Mouse (Mus musculus): Measurements from ENCODE around the gene Stim2. TPM values are rescaled to one million over a fixed set of nuclear protein-coding genes. Genes with fewer than 3 reads are reported as not detected.

Gene Stim2
- polyA plus RNA-seq, 1 experiment from 2014 or later = 5.4 TPM

DNA sequence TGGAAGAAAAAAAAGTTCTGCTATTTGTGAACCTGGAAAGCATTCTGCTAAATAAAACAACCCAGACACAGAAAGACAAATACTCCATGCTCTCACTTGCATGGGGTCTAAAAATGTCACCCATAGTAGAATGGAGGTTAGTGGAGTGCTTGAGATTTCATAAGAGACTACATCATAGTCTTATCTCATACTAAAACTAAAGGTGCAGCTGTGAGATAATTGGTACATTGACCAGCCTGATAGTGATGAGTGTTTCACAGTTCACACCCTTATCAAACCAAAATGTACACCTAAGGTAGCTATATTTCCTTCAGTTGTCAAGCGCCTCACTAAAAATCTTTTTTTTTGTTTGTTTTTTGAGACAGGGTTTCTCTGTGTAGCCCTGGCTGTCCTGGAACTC, 8.5 kb downstream of the Stim2 start:
- Histone ChIP-seq H3K9ac (replicated peaks) (no peak overlapping the region), H3K4me2 (ENCODE audit: low read depth, low read length) (no peak overlapping the region), H3K4me3 (ENCODE audit: low read depth, low read length) (no peak overlapping the region), H3K9me3 (ENCODE audit: low read length) (no peaks in the 10 kb centered on the region), H3K27me3 (ENCODE audit: insufficient read depth, low read length) (no peaks in the 10 kb centered on the region), H3K4me1 (ENCODE audit: insufficient read depth) (peaks cover 8% of the 10 kb centered on the region; the same call in 1 of the 2 replicates), H3K27ac (ENCODE audit: low read depth) (no peak overlapping the region), H3K36me3 (replicated peaks; ENCODE audit: insufficient read depth, low read length) (no peaks in the 10 kb centered on the region)
- DNase-seq = no peak
- WGBS (ENCODE audit: insufficient replicate concordance) = 70% methylated on average over 1 of the region's 1 CpGs
- ATAC-seq = no peak
- no peak; the same call in 1 of the 2 replicates for TF ChIP-seq EP300 (IDR thresholded peaks at IDR 0.05; ENCODE audit: low read depth)
- no peak for TF ChIP-seq CTCF (IDR thresholded peaks at IDR 0.05; ENCODE audit: low read depth)

- DNase-seq (no peak), ATAC-seq (no peak)
- 72% methylated on average over 6 of the region's 6 CpGs for WGBS (ENCODE audit: insufficient replicate concordance)
- Histone ChIP-seq H3K9me3 (ENCODE audit: low read length) (no peaks in the 10 kb centered on the region), H3K36me3 (replicated peaks; ENCODE audit: insufficient read depth, low read length) (no peaks in the 10 kb centered on the region), H3K4me1 (ENCODE audit: insufficient read depth) (peaks cover 8% of the 10 kb centered on the region; the same call in 1 of the 2 replicates), H3K9ac (replicated peaks) (no peak overlapping the region), H3K27ac (ENCODE audit: low read depth) (no peak overlapping the region), H3K4me3 (ENCODE audit: low read depth, low read length) (no peak overlapping the region), H3K4me2 (ENCODE audit: low read depth, low read length) (no peak overlapping the region), H3K27me3 (ENCODE audit: insufficient read depth, low read length) (no peaks in the 10 kb centered on the region)
- TF ChIP-seq EP300 (IDR thresholded peaks at IDR 0.05; ENCODE audit: low read depth) (no peak), CTCF (IDR thresholded peaks at IDR 0.05; ENCODE audit: low read depth) (no peak)
These were observed 9.3 kb downstream of the Stim2 start for GRCm38 (mm10) chr5:54007617-54008016.

DNA sequence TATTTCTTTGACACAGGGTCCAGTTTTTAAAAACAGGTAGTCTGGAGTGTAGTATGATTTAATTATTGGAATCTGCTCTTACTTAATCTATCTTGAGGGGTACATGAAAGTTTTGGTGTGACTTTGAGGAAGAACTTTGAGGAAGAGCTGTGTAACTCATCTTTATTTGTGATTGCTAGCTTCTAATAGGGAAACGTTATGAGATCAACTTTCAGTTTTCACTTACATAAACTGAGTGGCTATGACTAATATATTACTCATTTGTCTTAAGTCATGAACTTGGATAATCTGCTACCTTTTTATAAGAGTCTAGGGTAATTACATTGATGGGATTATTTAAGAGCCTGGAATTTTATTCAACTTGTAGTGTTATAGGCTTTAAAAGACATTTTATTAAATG, 15.0 kb downstream of the Stim2 start:
- TF ChIP-seq EP300 (IDR thresholded peaks at IDR 0.05; ENCODE audit: low read depth) (no peak), CTCF (IDR thresholded peaks at IDR 0.05; ENCODE audit: low read depth) (no peak)
- DNase-seq (no peak), ATAC-seq (no peak)
- H3K36me3 ChIP-seq (replicated peaks; ENCODE audit: insufficient read depth, low read length) = no peaks in the 10 kb centered on the region
- H3K27ac ChIP-seq (ENCODE audit: low read depth) = no peak overlapping the region
- H3K9ac ChIP-seq (replicated peaks) = no peak overlapping the region
- WGBS (ENCODE audit: insufficient replicate concordance) = 19% methylated on average over 1 of the region's 1 CpGs
- H3K4me1 ChIP-seq (ENCODE audit: insufficient read depth) = no peaks in the 10 kb centered on the region
- no peaks in the 10 kb centered on the region for H3K9me3 ChIP-seq (ENCODE audit: low read length)
- no peak overlapping the region for H3K4me3 ChIP-seq (ENCODE audit: low read depth, low read length)
- H3K4me2 ChIP-seq (ENCODE audit: low read depth, low read length) = no peak overlapping the region
- H3K27me3 ChIP-seq (ENCODE audit: insufficient read depth, low read length) = no peaks in the 10 kb centered on the region

GRCm38 (mm10) chr5:54017143-54017542, 18.8 kb downstream of the Stim2 start:
- H3K27me3 ChIP-seq (ENCODE audit: insufficient read depth, low read length) = no peaks in the 10 kb centered on the region
- no peaks in the 10 kb centered on the region for H3K9me3 ChIP-seq (ENCODE audit: low read length)
- no peaks in the 10 kb centered on the region for H3K4me1 ChIP-seq (ENCODE audit: insufficient read depth)
- no peak overlapping the region for H3K9ac ChIP-seq (replicated peaks)
- 66% methylated on average over 7 of the region's 7 CpGs for WGBS (ENCODE audit: insufficient replicate concordance)
- no peak overlapping the region for H3K4me2 ChIP-seq (ENCODE audit: low read depth, low read length)
- TF ChIP-seq EP300 (IDR thresholded peaks at IDR 0.05; ENCODE audit: low read depth) (no peak), CTCF (IDR thresholded peaks at IDR 0.05; ENCODE audit: low read depth) (no peak)
- H3K36me3 ChIP-seq (replicated peaks; ENCODE audit: insufficient read depth, low read length) = no peaks in the 10 kb centered on the region
- H3K27ac ChIP-seq (ENCODE audit: low read depth) = no peak overlapping the region
- DNase-seq (no peak), ATAC-seq (no peak)
- H3K4me3 ChIP-seq (ENCODE audit: low read depth, low read length) = no peak overlapping the region

GRCm38 (mm10) chr5:54018856-54019255, 20.6 kb downstream of the Stim2 start:
- Histone ChIP-seq H3K36me3 (replicated peaks; ENCODE audit: insufficient read depth, low read length) (no peaks in the 10 kb centered on the region), H3K27me3 (ENCODE audit: insufficient read depth, low read length) (no peaks in the 10 kb centered on the region), H3K4me2 (ENCODE audit: low read depth, low read length) (no peak overlapping the region), H3K9ac (replicated peaks) (no peak overlapping the region), H3K4me1 (ENCODE audit: insufficient read depth) (no peaks in the 10 kb centered on the region), H3K4me3 (ENCODE audit: low read depth, low read length) (no peak overlapping the region), H3K9me3 (ENCODE audit: low read length) (no peaks in the 10 kb centered on the region), H3K27ac (ENCODE audit: low read depth) (no peak overlapping the region)
- no peak for ATAC-seq
- DNase-seq = no peak
- TF ChIP-seq EP300 (IDR thresholded peaks at IDR 0.05; ENCODE audit: low read depth) = no peak
- TF ChIP-seq CTCF (IDR thresholded peaks at IDR 0.05; ENCODE audit: low read depth) = no peak
- WGBS (ENCODE audit: insufficient replicate concordance) = 86% methylated on average over 2 of the region's 2 CpGs

GRCm38 (mm10) chr5:54019546-54019945, 21.2 kb downstream of the Stim2 start:
- Histone ChIP-seq H3K4me1 (ENCODE audit: insufficient read depth) (0 out of 2 replicates have a peak, but pooled peaks cover under 1% of the 10 kb centered on the region), H3K9ac (replicated peaks) (no peak overlapping the region), H3K27ac (ENCODE audit: low read depth) (no peak overlapping the region), H3K27me3 (ENCODE audit: insufficient read depth, low read length) (no peaks in the 10 kb centered on the region), H3K4me3 (ENCODE audit: low read depth, low read length) (no peak overlapping the region), H3K9me3 (ENCODE audit: low read length) (no peaks in the 10 kb centered on the region), H3K36me3 (replicated peaks; ENCODE audit: insufficient read depth, low read length) (no peaks in the 10 kb centered on the region), H3K4me2 (ENCODE audit: low read depth, low read length) (no peak overlapping the region; the same call in 1 of the 2 replicates)
- ATAC-seq (no peak), DNase-seq (no peak)
- TF ChIP-seq EP300 (IDR thresholded peaks at IDR 0.05; ENCODE audit: low read depth) (no peak), CTCF (IDR thresholded peaks at IDR 0.05; ENCODE audit: low read depth) (no peak)
- 49% methylated on average over 4 of the region's 4 CpGs for WGBS (ENCODE audit: insufficient replicate concordance)

- Histone ChIP-seq H3K27ac (ENCODE audit: low read depth) (no peak overlapping the region), H3K4me3 (ENCODE audit: low read depth, low read length) (no peak overlapping the region), H3K9me3 (ENCODE audit: low read length) (no peaks in the 10 kb centered on the region), H3K4me2 (ENCODE audit: low read depth, low read length) (no peak overlapping the region), H3K9ac (replicated peaks) (no peak overlapping the region), H3K36me3 (replicated peaks; ENCODE audit: insufficient read depth, low read length) (no peaks in the 10 kb centered on the region), H3K27me3 (ENCODE audit: insufficient read depth, low read length) (no peaks in the 10 kb centered on the region), H3K4me1 (ENCODE audit: insufficient read depth) (peaks cover 15% of the 10 kb centered on the region)
- TF ChIP-seq EP300 (IDR thresholded peaks at IDR 0.05; ENCODE audit: low read depth) = no peak
- no peak for TF ChIP-seq CTCF (IDR thresholded peaks at IDR 0.05; ENCODE audit: low read depth)
- DNase-seq (no peak), ATAC-seq (0 out of 2 replicates have a peak, but pooled peaks have one; percentile 27)
- WGBS (ENCODE audit: insufficient replicate concordance) = 44% methylated on average over 3 of the region's 3 CpGs
These were observed 26.3 kb downstream of the Stim2 start for GRCm38 (mm10) chr5:54024610-54025009.
